Mouse (Mus musculus): ENCODE results near the gene Rflnb. TPM values are rescaled to one million over a fixed set of nuclear protein-coding genes. Genes with fewer than 3 reads are reported as not detected.
A peak's percentile ranks its signal among the peaks of the same experiment; 100 is the strongest.

Gene Rflnb
- polyA plus RNA-seq, 1 experiment: 7.5 TPM

- H3K4me2 ChIP-seq (ENCODE audit: low read depth): no peak overlapping the region
- H3K4me3 ChIP-seq: no peak overlapping the region
- no peak overlapping the region for H3ac ChIP-seq (ENCODE audit: control insufficient read depth, insufficient read length)
- no peaks in the 10 kb centered on the region for H3K79me2 ChIP-seq (ENCODE audit: control insufficient read depth, insufficient read depth)
- TF ChIP-seq MAX (IDR thresholded peaks at IDR 0.05; ENCODE audit: low read depth): no peak
- no peak for TF ChIP-seq USF1 (IDR thresholded peaks at IDR 0.05; ENCODE audit: low read depth)
- TF ChIP-seq TCF12 (IDR thresholded peaks at IDR 0.05; ENCODE audit: insufficient read depth, poor library complexity, severe bottlenecking): no peak
- TF ChIP-seq POLR2A (IDR thresholded peaks at IDR 0.05; ENCODE audit: insufficient read length, low read depth): no peak
- TF ChIP-seq CEBPB (IDR thresholded peaks at IDR 0.05; ENCODE audit: insufficient read depth, poor library complexity, severe bottlenecking): no peak
- no peaks in the 10 kb centered on the region for H3K36me3 ChIP-seq (ENCODE audit: control insufficient read depth, insufficient read depth)
- peaks cover 16% of the 10 kb centered on the region for H3K27me3 ChIP-seq (ENCODE audit: control insufficient read depth, insufficient read depth, insufficient read length)
Measured at GRCm38 (mm10) chr11:75990965-75991835, 36.4 kb downstream of the Rflnb start.

GRCm38 (mm10) chr11:75985948-75986347 is 41.6 kb downstream of the Rflnb start:
- TF ChIP-seq POLR2AphosphoS2 (IDR thresholded peaks at IDR 0.05; ENCODE audit: insufficient read length, low read depth): no peak
- TF ChIP-seq TCF3 (IDR thresholded peaks at IDR 0.05; ENCODE audit: insufficient read length, low read depth): no peak
- TF ChIP-seq POLR2A (IDR thresholded peaks at IDR 0.05; ENCODE audit: insufficient read length, low read depth): no peak
- TF ChIP-seq E2F4 (IDR thresholded peaks at IDR 0.05; ENCODE audit: insufficient read depth): no peak
- no peak for TF ChIP-seq SRF (IDR thresholded peaks at IDR 0.05; ENCODE audit: control insufficient read depth, insufficient read length, low read depth)
- no peak for TF ChIP-seq MYOG (IDR thresholded peaks at IDR 0.05; ENCODE audit: control insufficient read depth in 1 of 3, insufficient read depth in 1 of 3, insufficient read length in 2 of 3, low read depth in 2 of 3)
- no peak for TF ChIP-seq USF1 (IDR thresholded peaks at IDR 0.05; ENCODE audit: low read depth)
- no peak for TF ChIP-seq MAX (IDR thresholded peaks at IDR 0.05; ENCODE audit: low read depth)
- no peak for TF ChIP-seq TCF12 (IDR thresholded peaks at IDR 0.05; ENCODE audit: insufficient read depth, poor library complexity, severe bottlenecking)
- no peak for TF ChIP-seq REST (IDR thresholded peaks at IDR 0.05; ENCODE audit: insufficient read depth, insufficient read length)
- no peak for TF ChIP-seq CEBPB (IDR thresholded peaks at IDR 0.05; ENCODE audit: insufficient read depth, poor library complexity, severe bottlenecking)
- no peak for TF ChIP-seq MYOD1 (IDR thresholded peaks at IDR 0.05; ENCODE audit: control insufficient read depth in 1 of 3, insufficient read length in 2 of 3, low read depth in 2 of 3)
- H3K27me3 ChIP-seq (ENCODE audit: control insufficient read depth, insufficient read depth, insufficient read length): peaks cover 17% of the 10 kb centered on the region
- no peaks in the 10 kb centered on the region for H3K36me3 ChIP-seq (ENCODE audit: control insufficient read depth, insufficient read depth)
- no peaks in the 10 kb centered on the region for H3K79me2 ChIP-seq (ENCODE audit: control insufficient read depth, insufficient read depth)
- H3K4me2 ChIP-seq (ENCODE audit: low read depth): no peak overlapping the region
- no peak overlapping the region for H3ac ChIP-seq (ENCODE audit: control insufficient read depth, insufficient read length)
- no peak overlapping the region for H3K4me3 ChIP-seq

- TF ChIP-seq E2F4 (IDR thresholded peaks at IDR 0.05; ENCODE audit: insufficient read depth): no peak
- no peak for TF ChIP-seq MYOD1 (IDR thresholded peaks at IDR 0.05; ENCODE audit: control insufficient read depth in 1 of 3, insufficient read length in 2 of 3, low read depth in 2 of 3)
- no peak for TF ChIP-seq SRF (IDR thresholded peaks at IDR 0.05; ENCODE audit: control insufficient read depth, insufficient read length, low read depth)
- no peak for TF ChIP-seq POLR2A (IDR thresholded peaks at IDR 0.05; ENCODE audit: insufficient read length, low read depth)
- no peak for TF ChIP-seq MYOG (IDR thresholded peaks at IDR 0.05; ENCODE audit: control insufficient read depth in 1 of 3, insufficient read depth in 1 of 3, insufficient read length in 2 of 3, low read depth in 2 of 3)
- no peak for TF ChIP-seq TCF12 (IDR thresholded peaks at IDR 0.05; ENCODE audit: insufficient read depth, poor library complexity, severe bottlenecking)
- no peak for TF ChIP-seq TCF3 (IDR thresholded peaks at IDR 0.05; ENCODE audit: insufficient read length, low read depth)
- TF ChIP-seq POLR2AphosphoS2 (IDR thresholded peaks at IDR 0.05; ENCODE audit: insufficient read length, low read depth): no peak
- no peak for TF ChIP-seq REST (IDR thresholded peaks at IDR 0.05; ENCODE audit: insufficient read depth, insufficient read length)
- TF ChIP-seq USF1 (IDR thresholded peaks at IDR 0.05; ENCODE audit: low read depth): no peak
- no peak for TF ChIP-seq MAX (IDR thresholded peaks at IDR 0.05; ENCODE audit: low read depth)
- no peak for TF ChIP-seq CEBPB (IDR thresholded peaks at IDR 0.05; ENCODE audit: insufficient read depth, poor library complexity, severe bottlenecking)
- H3K4me2 ChIP-seq (ENCODE audit: low read depth): no peak overlapping the region
- H3K79me2 ChIP-seq (ENCODE audit: control insufficient read depth, insufficient read depth): no peaks in the 10 kb centered on the region
- peaks cover 31% of the 10 kb centered on the region for H3K27me3 ChIP-seq (ENCODE audit: control insufficient read depth, insufficient read depth, insufficient read length)
- no peaks in the 10 kb centered on the region for H3K36me3 ChIP-seq (ENCODE audit: control insufficient read depth, insufficient read depth)
- H3ac ChIP-seq (ENCODE audit: control insufficient read depth, insufficient read length): no peak overlapping the region
- no peak overlapping the region for H3K4me3 ChIP-seq
Measured at GRCm38 (mm10) chr11:75984581-75984980, 43.0 kb downstream of the Rflnb start.

- Histone ChIP-seq H3ac (ENCODE audit: control insufficient read depth, insufficient read length) (no peak overlapping the region), H3K36me3 (ENCODE audit: control insufficient read depth, insufficient read depth) (no peaks in the 10 kb centered on the region)
- TF ChIP-seq TCF12 (IDR thresholded peaks at IDR 0.05; ENCODE audit: insufficient read depth, poor library complexity, severe bottlenecking) (no peak), E2F4 (IDR thresholded peaks at IDR 0.05; ENCODE audit: insufficient read depth) (no peak), USF1 (IDR thresholded peaks at IDR 0.05; ENCODE audit: low read depth) (peak; percentile 64)
Measured at GRCm38 (mm10) chr11:75983194-75983593, 44.4 kb downstream of the Rflnb start.

GRCm38 (mm10) chr11:75980413-75980812 is 47.2 kb downstream of the Rflnb start:
- peaks cover 21% of the 10 kb centered on the region for H3K27me3 ChIP-seq (ENCODE audit: control insufficient read depth, insufficient read depth, insufficient read length)
- H3K4me2 ChIP-seq (ENCODE audit: low read depth): no peak overlapping the region
- TF ChIP-seq SRF (IDR thresholded peaks at IDR 0.05; ENCODE audit: control insufficient read depth, insufficient read length, low read depth) (no peak), MAX (IDR thresholded peaks at IDR 0.05; ENCODE audit: low read depth) (no peak), USF1 (IDR thresholded peaks at IDR 0.05; ENCODE audit: low read depth) (no peak), POLR2A (IDR thresholded peaks at IDR 0.05; ENCODE audit: insufficient read length, low read depth) (no peak), E2F4 (IDR thresholded peaks at IDR 0.05; ENCODE audit: insufficient read depth) (no peak), TCF12 (IDR thresholded peaks at IDR 0.05; ENCODE audit: insufficient read depth, poor library complexity, severe bottlenecking) (no peak), REST (IDR thresholded peaks at IDR 0.05; ENCODE audit: insufficient read depth, insufficient read length) (no peak), MYOG (IDR thresholded peaks at IDR 0.05; ENCODE audit: control insufficient read depth in 1 of 3, insufficient read depth in 1 of 3, insufficient read length in 2 of 3, low read depth in 2 of 3) (no peak), MYOD1 (IDR thresholded peaks at IDR 0.05; ENCODE audit: control insufficient read depth in 1 of 3, insufficient read length in 2 of 3, low read depth in 2 of 3) (no peak), TCF3 (IDR thresholded peaks at IDR 0.05; ENCODE audit: insufficient read length, low read depth) (no peak), CEBPB (IDR thresholded peaks at IDR 0.05; ENCODE audit: insufficient read depth, poor library complexity, severe bottlenecking) (no peak)
- no peaks in the 10 kb centered on the region for H3K36me3 ChIP-seq (ENCODE audit: control insufficient read depth, insufficient read depth)
- H3K79me2 ChIP-seq (ENCODE audit: control insufficient read depth, insufficient read depth): no peaks in the 10 kb centered on the region
- H3ac ChIP-seq (ENCODE audit: control insufficient read depth, insufficient read length): no peak overlapping the region
- no peak overlapping the region for H3K4me3 ChIP-seq

More at GRCm38 (mm10) chr11:75983194-75983593, 44.4 kb downstream of the Rflnb start:
- no peak overlapping the region for H3K4me2 ChIP-seq (ENCODE audit: low read depth)
- H3K4me3 ChIP-seq: no peak overlapping the region
- H3K27me3 ChIP-seq (ENCODE audit: control insufficient read depth, insufficient read depth, insufficient read length): peaks cover 36% of the 10 kb centered on the region
- no peaks in the 10 kb centered on the region for H3K79me2 ChIP-seq (ENCODE audit: control insufficient read depth, insufficient read depth)

Data from myocyte (in vitro differentiated cells).